8 mouse cellular contexts compared by ENCODE assay signal in genomic region chr11:121420379-121420778, GRCm38 (mm10). TPM values are rescaled to one million over a fixed set of nuclear protein-coding genes. Genes with fewer than 3 reads are reported as not detected.
DNase-seq lines count a peak whose midpoint lies in the region; ATAC-seq and TF ChIP-seq lines count a peak whose summit lies in the region.

No protein-coding gene starts in this region.

- no peaks in the 10 kb centered on the region for H3K36me3 ChIP-seq in kidney, adult 2 months (ENCODE audit: control insufficient read depth, insufficient read depth, low read length)
- H3K36me3 ChIP-seq in hindbrain, embryonic 12.5 days, result no peaks in the 10 kb centered on the region
- no peaks in the 10 kb centered on the region for H3K36me3 ChIP-seq in midbrain, embryonic 13.5 days

- H3K9ac ChIP-seq in hindbrain, embryonic 12.5 days, result no peak overlapping the region
- peak overlapping the region; percentile 65; the same call in 1 of the 2 replicates for H3K9ac ChIP-seq in midbrain, embryonic 13.5 days (replicated peaks)

- no peaks in the 10 kb centered on the region for H3K9me3 ChIP-seq in hindbrain, embryonic 12.5 days (replicated peaks)
- H3K9me3 ChIP-seq in midbrain, embryonic 13.5 days, result no peaks in the 10 kb centered on the region

- no peaks in the 10 kb centered on the region for H3K27me3 ChIP-seq in kidney, adult 2 months (replicated peaks; ENCODE audit: control insufficient read depth, insufficient read depth, low read length)
- H3K27me3 ChIP-seq in hindbrain, embryonic 12.5 days, result peaks cover 2% of the 10 kb centered on the region; the same call in 1 of the 2 replicates
- H3K27me3 ChIP-seq in midbrain, embryonic 13.5 days, result no peaks in the 10 kb centered on the region

- no peak overlapping the region for H3K4me3 ChIP-seq in kidney, adult 2 months (ENCODE audit: insufficient read depth, low read depth, low read length)
- H3K4me3 ChIP-seq in hindbrain, embryonic 12.5 days, result peak overlapping the region; percentile 61
- peak overlapping the region; percentile 78 for H3K4me3 ChIP-seq in midbrain, embryonic 13.5 days (replicated peaks)

- H3K4me2 ChIP-seq in hindbrain, embryonic 12.5 days (replicated peaks), result peak overlapping the region; percentile 83
- peak overlapping the region; percentile 83 for H3K4me2 ChIP-seq in midbrain, embryonic 13.5 days (replicated peaks)

- no peak for DNase-seq in kidney, adult 2 months
- DNase-seq in kidney, postnatal 25 days, result no peak
- DNase-seq in R1 (ENCODE audit: low read depth, low spot score), result peak; percentile 8
- no peak for DNase-seq in frontal cortex, postnatal 14 days (ENCODE audit: low spot score in 2 of 2)
- no peak for DNase-seq in natural killer cell, adult 2 months (ENCODE audit: low spot score in 2 of 2)
- no peak for DNase-seq in urinary bladder, postnatal 25 days (ENCODE audit: low spot score)

- WGBS in kidney, adult 2 months, result 60% methylated on average over 5 of the region's 5 CpGs
- WGBS in hindbrain, embryonic 12.5 days, result 50% methylated on average over 5 of the region's 5 CpGs
- 48% methylated on average over 5 of the region's 5 CpGs for WGBS in midbrain, embryonic 13.5 days

- TF ChIP-seq CTCF in kidney, adult 2 months (conservative IDR thresholded peaks at IDR 0.05; ENCODE audit: insufficient read depth, insufficient read length, low read depth, low read length), result no peak

- no peak for ATAC-seq in hindbrain, embryonic 12.5 days (ENCODE audit: low FRiP score)
- ATAC-seq in midbrain, embryonic 13.5 days, result no peak

- peaks cover 8% of the 10 kb centered on the region; the same call in 1 of the 2 replicates for H3K4me1 ChIP-seq in kidney, adult 2 months (ENCODE audit: control insufficient read depth, insufficient read depth, low read length)
- H3K4me1 ChIP-seq in hindbrain, embryonic 12.5 days, result peaks cover 12% of the 10 kb centered on the region
- peaks cover 12% of the 10 kb centered on the region for H3K4me1 ChIP-seq in midbrain, embryonic 13.5 days (replicated peaks)

- TF ChIP-seq POLR2A in kidney, adult 2 months (IDR thresholded peaks at IDR 0.05; ENCODE audit: low read depth, low read length), result no peak

- 0 out of 2 replicates have a peak overlapping the region, but pooled peaks have one; percentile 21 for H3K27ac ChIP-seq in kidney, adult 2 months (ENCODE audit: insufficient read depth, low read depth, low read length)
- no peak overlapping the region for H3K27ac ChIP-seq in hindbrain, embryonic 12.5 days
- no peak overlapping the region for H3K27ac ChIP-seq in midbrain, embryonic 13.5 days

RNA-seq across cellular contexts. Expression of gene Fn3krp, which starts 0.8 kb away (rescaled TPM):
- polyA plus RNA-seq in kidney, adult 2 months (2012; rRNA removed), result 14.9 and 19.6 TPM in 2 replicates
- polyA plus RNA-seq in hindbrain, embryonic 12.5 days (2016; fragmentation: Nextera tagmentation; extraction: Ambion mirVana), result 8.5 and 10.9 TPM in 2 replicates
- polyA plus RNA-seq in midbrain, embryonic 13.5 days (2015; fragmentation: Nextera tagmentation; extraction: Ambion mirVana), result 11.7 and 11.9 TPM in 2 replicates

RNA-seq across cellular contexts. Expression of gene Fn3k, which starts 14.3 kb away (rescaled TPM):
- 30.6 and 33.7 TPM in 2 replicates for polyA plus RNA-seq in kidney, adult 2 months (2012; rRNA removed)
- polyA plus RNA-seq in hindbrain, embryonic 12.5 days (2016; fragmentation: Nextera tagmentation; extraction: Ambion mirVana), result 1.9 and 2.8 TPM in 2 replicates
- 3.8 and 4.4 TPM in 2 replicates for polyA plus RNA-seq in midbrain, embryonic 13.5 days (2015; fragmentation: Nextera tagmentation; extraction: Ambion mirVana)

RNA-seq across cellular contexts. Expression of gene Tbcd, which starts 31.4 kb away (rescaled TPM):
- polyA plus RNA-seq in kidney, adult 2 months (2012; rRNA removed), result 58.9 and 70.1 TPM in 2 replicates
- 60.0 and 61.6 TPM in 2 replicates for polyA plus RNA-seq in hindbrain, embryonic 12.5 days (2016; fragmentation: Nextera tagmentation; extraction: Ambion mirVana)
- 56.2 and 56.3 TPM in 2 replicates for polyA plus RNA-seq in midbrain, embryonic 13.5 days (2015; fragmentation: Nextera tagmentation; extraction: Ambion mirVana)

RNA-seq across cellular contexts. Expression of gene Rab40b, which starts 32.3 kb away (rescaled TPM):
- 1.8 and 2.5 TPM in 2 replicates for polyA plus RNA-seq in kidney, adult 2 months (2012; rRNA removed)
- 6.7 and 7.2 TPM in 2 replicates for polyA plus RNA-seq in hindbrain, embryonic 12.5 days (2016; fragmentation: Nextera tagmentation; extraction: Ambion mirVana)
- 5.9 and 7.9 TPM in 2 replicates for polyA plus RNA-seq in midbrain, embryonic 13.5 days (2015; fragmentation: Nextera tagmentation; extraction: Ambion mirVana)
